Mouse (Mus musculus) hindbrain, embryonic 11.5 days (tissue): ENCODE data around the gene Smarcd1. TPM values are rescaled to one million over a fixed set of nuclear protein-coding genes. Genes with fewer than 3 reads are reported as not detected.

ENCODE experiments used
- ATAC-seq: fragments of 200-750 bp; cut with Nextera tagmentation; 2 replicates; pipeline ENCODE4 v1.8.0; 2017; ENCODE audit warnings: mild to moderate bottlenecking, moderate TSS enrichment, moderate library complexity; ENCODE audit not compliant: low FRiP score
- DNase-seq: peaks from one replicate; pipeline ENCODE4 v3.0.0-alpha.2; 2015; ENCODE audit warnings: low spot score
- H3K27ac ChIP-seq: fragments of 300-500 bp; sonication (generic); 2 replicates; pipeline ENCODE4 v1.5.1; 2014; ENCODE audit warnings: mild to moderate bottlenecking, low read depth, low read length
- H3K27me3 ChIP-seq: fragments of 300-500 bp; sonication (generic); 2 replicates; pipeline ENCODE4 v1.6.1; 2014; ENCODE audit warnings: mild to moderate bottlenecking, low read length, moderate library complexity, mixed read lengths; ENCODE audit not compliant: control insufficient read depth, insufficient read depth
- H3K36me3 ChIP-seq: fragments of 300-500 bp; sonication (generic); 2 replicates; pipeline ENCODE4 v1.6.1; 2014; ENCODE audit warnings: mild to moderate bottlenecking, low read length, moderate library complexity, mixed read lengths; ENCODE audit not compliant: control insufficient read depth, insufficient read depth
- H3K4me1 ChIP-seq: fragments of 300-500 bp; sonication (generic); replicated peaks from 2 replicates; pipeline ENCODE4 v1.6.1; 2014; ENCODE audit warnings: low read length, mixed read lengths; ENCODE audit not compliant: control insufficient read depth, insufficient read depth
- H3K4me2 ChIP-seq: fragments of 300-500 bp; sonication (generic); replicated peaks from 2 replicates; pipeline ENCODE4 v1.6.1; 2014; ENCODE audit warnings: mild to moderate bottlenecking, low read depth, low read length
- H3K4me3 ChIP-seq: fragments of 300-500 bp; sonication (generic); 2 replicates; pipeline ENCODE4 v1.5.1; 2014; ENCODE audit warnings: low read depth, low read length
- H3K9ac ChIP-seq: fragments of 300-500 bp; sonication (generic); 2 replicates; pipeline ENCODE4 v1.6.1; 2014; ENCODE audit warnings: low read depth, low read length
- H3K9me3 ChIP-seq: fragments of 300-500 bp; sonication (generic); 2 replicates; pipeline ENCODE4 v1.6.1; 2016; ENCODE audit warnings: low read length; ENCODE audit not compliant: control insufficient read depth
- WGBS: fragments of 180-500 bp; shearing (Covaris S2); extraction: QIAGEN DNeasy Blood & Tissue Kit; methylation state at CpG from one replicate; pipeline ENCODE4 v1.1.7; 2014; 5-methylcytosine and 5-hydroxymethylcytosine counted together
- polyA plus RNA-seq: library from polyadenylated mRNA; unstranded; fragments of >200 nt; fragmentation: Nextera tagmentation; extraction: Ambion mirVana; gene quantifications from 2 replicates; pipeline ENCODE4 v1.2.1, GENCODE M21; 2014

Gene Smarcd1
- polyA plus RNA-seq, 1 experiment from 2014 or later, result 99.1 TPM

- DNase-seq (peak; percentile 56), ATAC-seq (peak; percentile 75; the same call in 1 of the 2 replicates)
- H3K9ac ChIP-seq, result no peak overlapping the region
- H3K27me3 ChIP-seq, result no peaks in the 10 kb centered on the region; the same call in 1 of the 2 replicates
- H3K36me3 ChIP-seq, result no peaks in the 10 kb centered on the region
- H3K27ac ChIP-seq, result peak overlapping the region; percentile 74
- no peak overlapping the region for H3K4me2 ChIP-seq
- no peak overlapping the region for H3K4me3 ChIP-seq
- 25% methylated on average over 8 of the region's 8 CpGs for WGBS
- no peaks in the 10 kb centered on the region for H3K9me3 ChIP-seq
- H3K4me1 ChIP-seq, result peaks cover 7% of the 10 kb centered on the region; the same call in 1 of the 2 replicates
Observed at GRCm38 (mm10) chr15:99677089-99677488, 24.8 kb upstream of the Smarcd1 start.

- no peak overlapping the region for H3K4me2 ChIP-seq
- peak; percentile 43 for ATAC-seq
- H3K27me3 ChIP-seq, result no peaks in the 10 kb centered on the region
- H3K9me3 ChIP-seq, result no peaks in the 10 kb centered on the region
- DNase-seq, result no peak
- H3K36me3 ChIP-seq, result no peaks in the 10 kb centered on the region
- no peak overlapping the region for H3K4me3 ChIP-seq
- WGBS, result 18% methylated on average over 13 of the region's 13 CpGs
- no peak overlapping the region for H3K9ac ChIP-seq
- H3K4me1 ChIP-seq, result peaks cover 5% of the 10 kb centered on the region; the same call in 1 of the 2 replicates
- H3K27ac ChIP-seq, result no peak overlapping the region
Observed at GRCm38 (mm10) chr15:99678063-99678800, 23.7 kb upstream of the Smarcd1 start.

- WGBS, result 68% methylated on average over 7 of the region's 7 CpGs
- H3K9me3 ChIP-seq, result no peaks in the 10 kb centered on the region
Observed at GRCm38 (mm10) chr15:99679008-99679407, 22.9 kb upstream of the Smarcd1 start.

GRCm38 (mm10) chr15:99682880-99683279 lies 19.0 kb upstream of the Smarcd1 start:
- 90% methylated on average over 7 of the region's 7 CpGs for WGBS
- no peak for ATAC-seq
- Histone ChIP-seq H3K9ac (no peak overlapping the region), H3K9me3 (no peaks in the 10 kb centered on the region), H3K36me3 (no peaks in the 10 kb centered on the region), H3K27me3 (no peaks in the 10 kb centered on the region), H3K4me2 (no peak overlapping the region), H3K4me3 (no peak overlapping the region), H3K4me1 (no peaks in the 10 kb centered on the region; the same call in 1 of the 2 replicates), H3K27ac (no peak overlapping the region)
- DNase-seq, result peak; percentile 33

More at GRCm38 (mm10) chr15:99679008-99679407, 22.9 kb upstream of the Smarcd1 start:
- ATAC-seq (no peak), DNase-seq (no peak)
- Histone ChIP-seq H3K27me3 (no peaks in the 10 kb centered on the region), H3K4me3 (no peak overlapping the region), H3K4me2 (no peak overlapping the region), H3K36me3 (no peaks in the 10 kb centered on the region), H3K4me1 (peaks cover 5% of the 10 kb centered on the region; the same call in 1 of the 2 replicates), H3K9ac (no peak overlapping the region), H3K27ac (no peak overlapping the region)

GRCm38 (mm10) chr15:99684156-99684555 lies 17.8 kb upstream of the Smarcd1 start:
- 92% methylated on average over 5 of the region's 5 CpGs for WGBS
- Histone ChIP-seq H3K9me3 (no peaks in the 10 kb centered on the region), H3K4me2 (no peak overlapping the region), H3K4me3 (no peak overlapping the region), H3K4me1 (no peaks in the 10 kb centered on the region), H3K36me3 (no peaks in the 10 kb centered on the region), H3K27ac (no peak overlapping the region), H3K9ac (no peak overlapping the region), H3K27me3 (no peaks in the 10 kb centered on the region)
- DNase-seq (no peak), ATAC-seq (no peak)

GRCm38 (mm10) chr15:99688712-99689111 lies 13.2 kb upstream of the Smarcd1 start:
- Histone ChIP-seq H3K27me3 (no peaks in the 10 kb centered on the region), H3K9me3 (no peaks in the 10 kb centered on the region), H3K9ac (no peak overlapping the region), H3K4me3 (no peak overlapping the region), H3K4me1 (peaks cover 6% of the 10 kb centered on the region; the same call in 1 of the 2 replicates), H3K4me2 (no peak overlapping the region), H3K36me3 (no peaks in the 10 kb centered on the region), H3K27ac (no peak overlapping the region)
- DNase-seq (peak; percentile 81), ATAC-seq (peak; percentile 38; the same call in 1 of the 2 replicates)
- WGBS, result 8% methylated on average over 4 of the region's 4 CpGs

GRCm38 (mm10) chr15:99690924-99691323 lies 11.0 kb upstream of the Smarcd1 start:
- no peak for DNase-seq
- Histone ChIP-seq H3K4me1 (peaks cover 6% of the 10 kb centered on the region; the same call in 1 of the 2 replicates), H3K36me3 (no peaks in the 10 kb centered on the region), H3K4me3 (no peak overlapping the region), H3K9ac (no peak overlapping the region), H3K4me2 (no peak overlapping the region), H3K9me3 (no peaks in the 10 kb centered on the region), H3K27ac (peak overlapping the region; percentile 33; the same call in 1 of the 2 replicates), H3K27me3 (no peaks in the 10 kb centered on the region)
- 22% methylated on average over 4 of the region's 4 CpGs for WGBS
- ATAC-seq, result no peak

- WGBS, result 47% methylated on average over 9 of the region's 9 CpGs
- Histone ChIP-seq H3K27me3 (no peaks in the 10 kb centered on the region), H3K36me3 (no peaks in the 10 kb centered on the region), H3K4me1 (peaks cover 6% of the 10 kb centered on the region; the same call in 1 of the 2 replicates), H3K4me2 (no peak overlapping the region), H3K4me3 (no peak overlapping the region), H3K9me3 (no peaks in the 10 kb centered on the region), H3K27ac (peak overlapping the region; percentile 70), H3K9ac (peak overlapping the region; percentile 47)
- ATAC-seq (peak; percentile 59), DNase-seq (peak; percentile 54)
Observed at GRCm38 (mm10) chr15:99691976-99692375, 10.0 kb upstream of the Smarcd1 start.

- no peak overlapping the region for H3K4me3 ChIP-seq
- H3K36me3 ChIP-seq, result no peaks in the 10 kb centered on the region
- no peak for ATAC-seq
- DNase-seq, result no peak
- no peak overlapping the region for H3K4me2 ChIP-seq
- H3K27ac ChIP-seq, result no peak overlapping the region
- H3K4me1 ChIP-seq, result 0 out of 2 replicates have a peak, but pooled peaks cover under 1% of the 10 kb centered on the region
- no peaks in the 10 kb centered on the region for H3K27me3 ChIP-seq
- 35% methylated on average over 2 of the region's 2 CpGs for WGBS
- no peaks in the 10 kb centered on the region for H3K9me3 ChIP-seq
- H3K9ac ChIP-seq, result no peak overlapping the region
Observed at GRCm38 (mm10) chr15:99697309-99697708, 4.6 kb upstream of the Smarcd1 start.
